Mouse (Mus musculus): Measurements from ENCODE around the gene Il22ra2. TPM values are rescaled to one million over a fixed set of nuclear protein-coding genes. Genes with fewer than 3 reads are reported as not detected.
A peak's percentile ranks its signal among the peaks of the same experiment; 100 is the strongest.

Il22ra2 gene
- polyA plus RNA-seq, 1 experiment from 2014 or later = not detected

GRCm38 (mm10) chr10:19659953-19660352, 38.2 kb downstream of the Il22ra2 start:
- TF ChIP-seq CTCF (IDR thresholded peaks at IDR 0.05; ENCODE audit: low read depth) (no peak), EP300 (optimal IDR thresholded peaks at IDR 0.05) (no peak)
- Histone ChIP-seq H3K36me3 (ENCODE audit: control insufficient read depth, insufficient read depth, low read length) (no peaks in the 10 kb centered on the region), H3K9me3 (ENCODE audit: control insufficient read depth, low read length) (no peaks in the 10 kb centered on the region), H3K27ac (replicated peaks) (no peak overlapping the region), H3K27me3 (ENCODE audit: control insufficient read depth, insufficient read depth, low read length) (no peaks in the 10 kb centered on the region), H3K4me2 (replicated peaks; ENCODE audit: low read depth) (no peak overlapping the region), H3K4me1 (replicated peaks; ENCODE audit: control insufficient read depth, insufficient read depth) (no peaks in the 10 kb centered on the region), H3K4me3 (ENCODE audit: low read depth, low read length) (no peak overlapping the region), H3K9ac (ENCODE audit: low read length) (no peak overlapping the region)
- WGBS = 72% methylated on average over 5 of the region's 5 CpGs
- DNase-seq (ENCODE audit: low spot score) (no peak), ATAC-seq (ENCODE audit: low FRiP score, low TSS enrichment) (no peak)

DNA sequence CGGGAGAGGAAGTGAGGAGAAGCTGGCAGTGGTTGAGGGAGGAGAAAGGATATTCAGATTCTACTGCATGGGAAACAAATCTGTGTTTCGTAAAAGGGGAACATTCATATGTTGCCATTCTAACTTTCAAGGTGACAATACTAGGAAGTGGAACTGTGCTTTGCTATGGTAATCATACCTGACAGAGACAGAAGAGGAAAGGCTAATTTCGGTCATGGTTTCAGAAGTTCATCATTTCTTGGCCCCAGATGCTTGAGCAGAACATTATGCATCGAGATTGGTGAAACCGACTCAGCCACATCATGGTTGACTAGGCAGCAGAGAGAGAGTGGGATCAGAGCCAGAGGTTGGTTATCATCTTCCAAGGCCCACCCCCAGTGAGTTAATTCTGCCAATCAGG, 47.2 kb downstream of the Il22ra2 start:
- H3K4me1 ChIP-seq (replicated peaks; ENCODE audit: control insufficient read depth, insufficient read depth) = no peaks in the 10 kb centered on the region
- H3K27ac ChIP-seq (replicated peaks) = no peak overlapping the region
- no peaks in the 10 kb centered on the region for H3K36me3 ChIP-seq (ENCODE audit: control insufficient read depth, insufficient read depth, low read length)
- DNase-seq (ENCODE audit: low spot score) (no peak), ATAC-seq (ENCODE audit: low FRiP score, low TSS enrichment) (no peak)
- TF ChIP-seq EP300 (optimal IDR thresholded peaks at IDR 0.05) (no peak), CTCF (IDR thresholded peaks at IDR 0.05; ENCODE audit: low read depth) (no peak)
- no peaks in the 10 kb centered on the region for H3K9me3 ChIP-seq (ENCODE audit: control insufficient read depth, low read length)
- H3K4me3 ChIP-seq (ENCODE audit: low read depth, low read length) = no peak overlapping the region
- H3K9ac ChIP-seq (ENCODE audit: low read length) = no peak overlapping the region
- WGBS = 87% methylated on average over 5 of the region's 5 CpGs
- no peak overlapping the region for H3K4me2 ChIP-seq (replicated peaks; ENCODE audit: low read depth)
- no peaks in the 10 kb centered on the region for H3K27me3 ChIP-seq (ENCODE audit: control insufficient read depth, insufficient read depth, low read length)

DNA sequence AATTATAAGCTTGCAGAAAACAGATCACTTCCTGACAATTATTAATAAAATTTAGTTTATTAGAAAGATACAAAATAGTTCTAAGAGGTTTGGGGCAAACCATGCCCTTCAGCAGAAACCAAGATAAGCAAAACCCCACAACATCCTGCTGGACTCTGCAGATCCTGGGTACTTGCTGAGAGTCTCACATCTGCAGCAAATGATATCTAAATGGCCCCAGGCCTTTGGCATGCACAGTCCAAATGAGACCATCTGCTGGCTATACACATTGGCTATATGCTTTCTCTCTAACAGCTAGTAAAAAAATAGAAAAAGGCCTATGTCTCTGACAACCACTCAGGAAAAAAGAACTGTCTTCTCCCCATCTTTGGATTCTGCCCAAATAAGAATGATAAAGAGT, 50.2 kb downstream of the Il22ra2 start:
- Histone ChIP-seq H3K9me3 (ENCODE audit: control insufficient read depth, low read length) (no peaks in the 10 kb centered on the region), H3K4me1 (replicated peaks; ENCODE audit: control insufficient read depth, insufficient read depth) (no peaks in the 10 kb centered on the region), H3K27me3 (ENCODE audit: control insufficient read depth, insufficient read depth, low read length) (no peaks in the 10 kb centered on the region), H3K4me2 (replicated peaks; ENCODE audit: low read depth) (no peak overlapping the region), H3K4me3 (ENCODE audit: low read depth, low read length) (no peak overlapping the region), H3K27ac (replicated peaks) (no peak overlapping the region), H3K36me3 (ENCODE audit: control insufficient read depth, insufficient read depth, low read length) (no peaks in the 10 kb centered on the region), H3K9ac (ENCODE audit: low read length) (no peak overlapping the region)
- TF ChIP-seq CTCF (IDR thresholded peaks at IDR 0.05; ENCODE audit: low read depth) = no peak
- TF ChIP-seq EP300 (optimal IDR thresholded peaks at IDR 0.05) = no peak
- ATAC-seq (ENCODE audit: low FRiP score, low TSS enrichment) (no peak), DNase-seq (ENCODE audit: low spot score) (no peak)

GRCm38 (mm10) chr10:19673146-19673545, 51.3 kb downstream of the Il22ra2 start:
- TF ChIP-seq CTCF (IDR thresholded peaks at IDR 0.05; ENCODE audit: low read depth) (peak; percentile 60), EP300 (optimal IDR thresholded peaks at IDR 0.05) (no peak)
- Histone ChIP-seq H3K4me3 (ENCODE audit: low read depth, low read length) (no peak overlapping the region), H3K9ac (ENCODE audit: low read length) (no peak overlapping the region), H3K4me1 (replicated peaks; ENCODE audit: control insufficient read depth, insufficient read depth) (no peaks in the 10 kb centered on the region), H3K9me3 (ENCODE audit: control insufficient read depth, low read length) (no peaks in the 10 kb centered on the region), H3K27me3 (ENCODE audit: control insufficient read depth, insufficient read depth, low read length) (no peaks in the 10 kb centered on the region), H3K4me2 (replicated peaks; ENCODE audit: low read depth) (no peak overlapping the region), H3K36me3 (ENCODE audit: control insufficient read depth, insufficient read depth, low read length) (no peaks in the 10 kb centered on the region), H3K27ac (replicated peaks) (no peak overlapping the region)
- ATAC-seq (ENCODE audit: low FRiP score, low TSS enrichment) (no peak), DNase-seq (ENCODE audit: low spot score) (no peak)
- WGBS = 89% methylated on average over 1 of the region's 1 CpGs

Other genes starting within 250 kb of the Il22ra2 start
- gene Ifngr1, start 30.0 kb upstream of the Il22ra2 start, polyA plus RNA-seq (2015; fragmentation: Nextera tagmentation; extraction: Ambion mirVana) = 72.1 and 72.9 TPM in 2 replicates
- 0.33 and 0.36 TPM in 2 replicates for gene Il20ra, start 90.6 kb downstream of the Il22ra2 start, polyA plus RNA-seq (2015; fragmentation: Nextera tagmentation; extraction: Ambion mirVana)
- gene Slc35d3, start 229.5 kb downstream of the Il22ra2 start, polyA plus RNA-seq (2015; fragmentation: Nextera tagmentation; extraction: Ambion mirVana) = 0.24 and 0.25 TPM in 2 replicates

Measured in stomach, postnatal 0 days (tissue).